Mouse (Mus musculus) CH12.LX (cell line): ENCODE data around the gene Csnk1g2. TPM values are rescaled to one million over a fixed set of nuclear protein-coding genes. Genes with fewer than 3 reads are reported as not detected.

Source experiments
- DNase-seq: peaks from one replicate; pipeline ENCODE4 v3.0.0-alpha.2; 2013; ENCODE audit errors: extremely low read depth
- H3K27ac ChIP-seq: 2 replicates; pipeline ENCODE4 v1.5.1; 2012; ENCODE audit warnings: low read depth, mild to moderate bottlenecking, control low read depth, moderate library complexity; ENCODE audit not compliant: insufficient read depth
- H3K27me3 ChIP-seq: replicated peaks from 2 replicates; pipeline ENCODE3; 2012; ENCODE audit warnings: inconsistent platforms
- H3K36me3 ChIP-seq, 2 experiments: replicated peaks in 1 of 2; 2 replicates each; pipeline versions ENCODE3 to v1.6.1; 2012; ENCODE audit warnings: inconsistent platforms in 1 of 2, low read length in 1 of 2, mild to moderate bottlenecking in 1 of 2, mixed read lengths in 1 of 2, moderate library complexity in 1 of 2; ENCODE audit not compliant: control insufficient read depth in 1 of 2, insufficient read depth in 1 of 2
- H3K4me1 ChIP-seq, 2 experiments: 2 replicates each; pipeline ENCODE4 v1.6.1; 2012; ENCODE audit warnings: inconsistent platforms in 1 of 2, moderate library complexity in 1 of 2; ENCODE audit not compliant: insufficient read depth in 2 of 2, control insufficient read depth in 1 of 2
- H3K4me2 ChIP-seq: 2 replicates; pipeline ENCODE4 v1.6.1; 2012; ENCODE audit warnings: low read depth, mild to moderate bottlenecking, control low read depth; ENCODE audit not compliant: poor library complexity, insufficient read depth, severe bottlenecking
- H3K4me3 ChIP-seq, 3 experiments: fragments of 150-350 bp in 1 of 3; sonication (generic) in 1 of 3; replicated peaks in 1 of 3; 2 replicates each; pipeline versions ENCODE3 to v1.5.1; 2011 to 2012; ENCODE audit warnings: low read depth in 2 of 3, low read length in 2 of 3, mild to moderate bottlenecking in 2 of 3, moderate library complexity in 2 of 3, control low read depth in 1 of 3, improper control_type of control experiment in 1 of 3, inconsistent platforms in 1 of 3, mixed read lengths in 1 of 3; ENCODE audit not compliant: poor library complexity in 1 of 3
- H3K79me2 ChIP-seq: replicated peaks from 2 replicates; pipeline ENCODE4 v1.6.1; 2012; ENCODE audit warnings: mild to moderate bottlenecking, moderate library complexity; ENCODE audit not compliant: control insufficient read depth, poor library complexity, insufficient read depth, severe bottlenecking; ENCODE audit errors: extremely low read depth
- H3K9ac ChIP-seq: 2 replicates; pipeline ENCODE4 v1.6.1; 2012; ENCODE audit warnings: low read depth, mild to moderate bottlenecking, control low read depth, moderate library complexity; ENCODE audit not compliant: insufficient read depth
- H3K9me3 ChIP-seq: replicated peaks from 2 replicates; pipeline ENCODE3; 2012; ENCODE audit warnings: low read length, inconsistent platforms, mixed read lengths
- BHLHE40 ChIP-seq: IDR thresholded peaks from 2 replicates; pipeline ENCODE4 v1.6.1; 2011; ENCODE audit warnings: mild to moderate bottlenecking, low read depth, low read length, improper control_type of control experiment
- CHD2 ChIP-seq: IDR thresholded peaks from 2 replicates; pipeline ENCODE4 v1.6.1; 2011; ENCODE audit warnings: low read length, improper control_type of control experiment
- E2F4 ChIP-seq: IDR thresholded peaks from 2 replicates; pipeline ENCODE4 v1.6.1; 2011; ENCODE audit warnings: low read depth, low read length, improper control_type of control experiment; ENCODE audit not compliant: insufficient replicate concordance
- EP300 ChIP-seq: IDR thresholded peaks from 2 replicates; pipeline ENCODE4 v1.6.1; 2011; ENCODE audit warnings: low read length, improper control_type of control experiment
- ETS1 ChIP-seq: conservative IDR thresholded peaks from 2 replicates; pipeline ENCODE4 v1.6.1; 2012; ENCODE audit warnings: low read depth, mild to moderate bottlenecking, inconsistent platforms, low read length, improper control_type of control experiment, moderate library complexity
- GABPA ChIP-seq: IDR thresholded peaks from 2 replicates; pipeline ENCODE4 v1.6.1; 2012; ENCODE audit warnings: low read depth, low read length, improper control_type of control experiment, inconsistent platforms; ENCODE audit not compliant: insufficient replicate concordance
- HCFC1 ChIP-seq: IDR thresholded peaks from 2 replicates; pipeline ENCODE4 v1.6.1; 2012; ENCODE audit warnings: low read depth, mild to moderate bottlenecking, inconsistent platforms, low read length, improper control_type of control experiment
- IRF4 ChIP-seq: IDR thresholded peaks from 2 replicates; pipeline ENCODE4 v1.6.1; 2014; ENCODE audit warnings: low read depth, mild to moderate bottlenecking, inconsistent platforms, low read length, improper control_type of control experiment
- JUN ChIP-seq: IDR thresholded peaks from 2 replicates; pipeline ENCODE4 v1.6.1; 2011; ENCODE audit warnings: low read depth, mild to moderate bottlenecking, low read length, improper control_type of control experiment, moderate library complexity; ENCODE audit not compliant: insufficient read depth
- JUND ChIP-seq: conservative IDR thresholded peaks from 2 replicates; pipeline ENCODE4 v1.6.1; 2011; ENCODE audit warnings: low read depth, low read length, improper control_type of control experiment
- MAX ChIP-seq: IDR thresholded peaks from 2 replicates; pipeline ENCODE4 v1.6.1; 2011; ENCODE audit warnings: low read length, improper control_type of control experiment
- MEF2A ChIP-seq: IDR thresholded peaks from 2 replicates; pipeline ENCODE4 v1.6.1; 2014; ENCODE audit warnings: low read depth, mild to moderate bottlenecking, inconsistent platforms, low read length, improper control_type of control experiment, borderline replicate concordance
- MXI1 ChIP-seq: IDR thresholded peaks from 2 replicates; pipeline ENCODE4 v1.6.1; 2011; ENCODE audit warnings: mild to moderate bottlenecking, low read depth, low read length, improper control_type of control experiment
- MYC ChIP-seq: IDR thresholded peaks from 2 replicates; pipeline ENCODE4 v1.6.1; 2011; ENCODE audit warnings: low read depth, mild to moderate bottlenecking, improper control_type of control experiment, low read length
- NRF1 ChIP-seq: IDR thresholded peaks from 2 replicates; pipeline ENCODE4 v1.6.1; 2014; ENCODE audit warnings: low read depth, mild to moderate bottlenecking, inconsistent platforms, low read length, improper control_type of control experiment, moderate library complexity
- POLR2A ChIP-seq: IDR thresholded peaks from 2 replicates; pipeline ENCODE4 v1.6.1; 2011; ENCODE audit warnings: low read depth, mild to moderate bottlenecking, improper control_type of control experiment, low read length
- POLR2AphosphoS2 ChIP-seq: IDR thresholded peaks from 2 replicates; pipeline ENCODE4 v1.6.1; 2011; ENCODE audit warnings: low read depth, low read length, improper control_type of control experiment
- RCOR1 ChIP-seq: conservative IDR thresholded peaks from 2 replicates; pipeline ENCODE4 v1.6.1; 2012; ENCODE audit warnings: low read depth, mild to moderate bottlenecking, inconsistent platforms, low read length, improper control_type of control experiment
- SMC3 ChIP-seq: IDR thresholded peaks from 2 replicates; pipeline ENCODE4 v1.6.1; 2011; ENCODE audit warnings: low read depth, low read length, improper control_type of control experiment
- USF1 ChIP-seq: IDR thresholded peaks from 2 replicates; pipeline ENCODE4 v1.6.1; 2014; ENCODE audit warnings: low read depth, mild to moderate bottlenecking, inconsistent platforms, low read length, improper control_type of control experiment
- USF2 ChIP-seq: conservative IDR thresholded peaks from 2 replicates; pipeline ENCODE4 v1.6.1; 2011; ENCODE audit warnings: low read depth, low read length, improper control_type of control experiment
- ZNF384 ChIP-seq: IDR thresholded peaks from 2 replicates; pipeline ENCODE4 v1.6.1; 2012; ENCODE audit warnings: low read depth, low read length, improper control_type of control experiment, inconsistent platforms
- dilution Hi-C: fragments of 300-500 bp; cut with MboI; formaldehyde crosslinking; loops from 2 replicates; pipeline ENCODE4 v1.14.3; 2020; ENCODE audit warnings: low sequenced_read_pairs; ENCODE audit not compliant: extremely low pct_unique_long_range_greater_than_20kb, extremely low pct_ligation_motif_present
- in situ Hi-C: fragments of 300-500 bp; cut with MboI; formaldehyde crosslinking; loops from 3 replicates; pipeline ENCODE4 v1.14.3; 2019; ENCODE audit warnings: low sequenced_read_pairs, low pct_ligation_motif_present, low pct_unique_long_range_greater_than_20kb, mixed read lengths
- polyA plus RNA-seq: library from polyadenylated mRNA; unstranded; fragments of >175 nt; gene quantifications from 2 replicates; pipeline ENCODE4 v1.2.1, GENCODE M21; 2012; ENCODE audit warnings: low read depth; ENCODE audit not compliant: insufficient read length
- total RNA-seq, 2 experiments: library from RNA; depleted of rRNA; stranded (reverse); fragments of 300-350 nt in 1 of 2; fragments of >200 nt in 1 of 2; gene quantifications; 2 replicates each; pipeline ENCODE4 v1.2.3; 2012 to 2014

The Csnk1g2 gene
- total and polyA plus RNA-seq, 3 experiments: 44.1 to 59.0 (median 50.1) TPM

DNA sequence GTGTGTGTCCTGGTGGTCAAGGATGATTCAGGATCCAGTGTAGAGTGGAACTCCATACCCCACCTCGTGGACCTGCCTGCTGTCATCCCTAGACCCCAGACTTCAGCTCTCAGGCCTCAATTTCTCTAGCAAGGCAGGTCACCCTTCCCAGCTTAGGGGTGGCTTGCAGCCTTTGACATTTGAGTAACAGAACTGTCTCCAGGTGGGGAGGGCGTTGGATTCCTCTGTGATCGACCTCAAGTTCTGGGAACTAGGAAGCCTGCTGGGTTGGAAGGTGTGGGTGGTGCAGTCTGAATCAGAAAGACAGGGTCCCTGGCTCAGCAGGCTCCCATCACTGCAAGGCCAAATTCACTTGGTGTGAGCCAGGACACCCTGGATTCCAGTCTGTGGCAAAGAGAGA lies 47.7 kb upstream of the Csnk1g2 start:
- H3K36me3 ChIP-seq: peaks cover 0 to 18% of the 10 kb centered on the region in 2 experiments

DNA sequence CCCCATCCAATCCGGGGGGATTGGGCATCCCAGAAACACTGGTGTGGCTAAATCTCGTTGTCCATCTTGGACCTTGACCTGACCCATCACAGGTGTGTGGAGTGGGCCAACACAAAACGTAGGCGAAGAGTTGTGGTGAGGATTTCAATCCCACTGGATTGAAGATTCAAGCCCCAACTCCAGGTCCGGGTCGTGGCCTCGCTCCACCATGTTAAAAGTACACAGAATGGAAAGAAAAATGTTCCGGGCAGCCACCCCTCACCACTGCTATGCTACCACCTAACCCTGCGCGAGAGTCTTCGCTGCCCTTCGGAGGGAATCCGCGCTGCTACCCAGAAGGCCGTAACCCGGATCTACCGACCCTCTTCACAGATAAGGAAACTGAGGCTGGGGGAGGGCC lies 46.7 kb upstream of the Csnk1g2 start:
- Histone ChIP-seq H3K27ac (peak overlapping the region; percentile 11; the same call in 1 of the 2 replicates), H3K9me3 (no peaks in the 10 kb centered on the region), H3K9ac (peak overlapping the region; percentile 87), H3K4me3 (peak overlapping the region; percentile 91 to 97 (median 92)), H3K4me2 (peak overlapping the region; percentile 52; the same call in 1 of the 2 replicates), H3K4me1 (peaks cover 15 to 51% of the 10 kb centered on the region in 2 experiments), H3K79me2 (peaks cover 55% of the 10 kb centered on the region), H3K36me3 (peaks cover 0 to 20% of the 10 kb centered on the region in 2 experiments), H3K27me3 (no peaks in the 10 kb centered on the region)
- in situ Hi-C loops (loop anchor here (5.0 kb wide), 1 partner anchor 111 kb away; no protein-coding TSS in a partner anchor), dilution Hi-C loops (no loop called here)
- TF ChIP-seq ZNF384 (no peak), BHLHE40 (no peak), EP300 (no peak), CHD2 (no peak), MEF2A (no peak), USF2 (no peak)
- DNase-seq: no peak

More for the DNA sequence above, 47.7 kb upstream of the Csnk1g2 start:
- Histone ChIP-seq H3K79me2 (peaks cover 62% of the 10 kb centered on the region), H3K9ac (peak overlapping the region; percentile 87; the same call in 1 of the 2 replicates), H3K4me1 (peaks cover 13 to 48% of the 10 kb centered on the region in 2 experiments), H3K4me3 (peak overlapping the region in 1 of 3 experiments; percentile 91), H3K27me3 (no peaks in the 10 kb centered on the region), H3K4me2 (peak overlapping the region; percentile 52), H3K9me3 (no peaks in the 10 kb centered on the region), H3K27ac (0 out of 2 replicates have a peak overlapping the region, but pooled peaks have one; percentile 6)
- in situ Hi-C loops: loop anchor here (5.0 kb wide), 1 partner anchor 112 kb away; no protein-coding TSS in a partner anchor
- dilution Hi-C loops: no loop called here
- TF ChIP-seq IRF4 (no peak), HCFC1 (no peak), MAX (no peak)
- DNase-seq: no peak

DNA sequence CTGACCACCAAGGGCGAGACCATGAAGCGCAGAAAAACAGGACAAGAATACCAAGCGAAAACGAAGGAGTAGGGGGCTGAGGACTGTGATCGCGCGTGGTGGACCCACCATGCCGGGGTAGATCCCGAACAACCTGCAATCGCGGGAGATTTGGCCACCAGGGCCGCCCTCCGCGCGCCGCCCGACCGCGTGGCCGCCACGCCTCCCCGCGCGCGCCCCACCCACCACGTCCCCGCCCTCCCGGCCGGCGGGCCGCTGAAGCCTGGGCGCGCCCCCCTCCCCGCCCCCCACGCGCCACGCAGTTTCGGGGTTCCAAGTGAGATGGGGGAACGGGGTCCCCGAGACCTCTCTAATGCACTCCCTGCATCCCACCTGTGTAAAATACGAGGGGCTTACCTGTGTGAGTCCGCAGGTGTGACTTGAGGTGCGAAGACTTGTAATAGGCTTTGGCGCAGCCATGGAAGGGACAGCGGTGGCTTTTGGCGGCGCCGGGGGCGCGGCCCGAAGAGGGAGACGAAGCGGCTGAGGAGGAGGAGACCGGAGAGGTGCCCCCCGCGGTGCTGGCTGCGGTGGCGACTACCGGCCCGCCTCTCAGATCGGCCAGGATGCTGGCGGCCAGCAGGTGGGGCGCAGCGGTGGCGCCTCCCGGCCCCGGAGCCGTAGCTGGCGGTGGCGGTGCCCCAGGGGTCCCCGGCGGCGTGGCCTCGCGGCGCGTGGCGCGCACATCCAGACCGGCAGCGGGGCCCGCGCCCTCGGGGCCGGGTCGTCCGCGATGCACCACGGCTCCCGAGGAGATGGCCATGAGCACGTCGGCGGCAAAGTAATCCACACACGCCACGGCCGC lies 46.1 kb upstream of the Csnk1g2 start:
- peaks cover 50% of the 10 kb centered on the region for H3K79me2 ChIP-seq
- peak overlapping the region; percentile 81 for H3K27ac ChIP-seq
- dilution Hi-C loops (no loop called here), in situ Hi-C loops (loop anchor here (5.0 kb wide), 1 partner anchor 111 kb away; no protein-coding TSS in a partner anchor)
- peak overlapping the region; percentile 87 for H3K9ac ChIP-seq
- no peaks in the 10 kb centered on the region for H3K27me3 ChIP-seq
- DNase-seq: peak; percentile 50
- H3K4me1 ChIP-seq: peaks cover 17 to 54% of the 10 kb centered on the region in 2 experiments
- no peaks in the 10 kb centered on the region for H3K9me3 ChIP-seq
- H3K4me2 ChIP-seq: peak overlapping the region; percentile 58
- peaks cover 0 to 25% of the 10 kb centered on the region in 2 experiments for H3K36me3 ChIP-seq
- peak overlapping the region; percentile 91 to 97 (median 92) for H3K4me3 ChIP-seq
- no peak for TF ChIP-seq E2F4
- no peak for TF ChIP-seq JUND
- TF ChIP-seq MXI1: peak; percentile 97
- TF ChIP-seq CHD2: 0 out of 2 replicates have a peak, but pooled peaks have one; percentile 58
- TF ChIP-seq ETS1: no peak
- no peak for TF ChIP-seq RCOR1
- no peak for TF ChIP-seq NRF1
- no peak for TF ChIP-seq BHLHE40
- TF ChIP-seq POLR2AphosphoS2: no peak
- TF ChIP-seq POLR2A: peak; percentile 78
- peak; percentile 79 for TF ChIP-seq MYC
- TF ChIP-seq GABPA: no peak
- TF ChIP-seq SMC3: no peak
- no peak for TF ChIP-seq USF1
- no peak; the same call in 1 of the 2 replicates for TF ChIP-seq HCFC1
- TF ChIP-seq MEF2A: no peak
- no peak for TF ChIP-seq JUN
- no peak for TF ChIP-seq ZNF384
